Mouse (Mus musculus): ENCODE results near the gene Tubgcp4. TPM values are rescaled to one million over a fixed set of nuclear protein-coding genes. Genes with fewer than 3 reads are reported as not detected.

The Tubgcp4 gene
- polyA plus RNA-seq (2015; fragmentation: Illumina TruSeq; extraction: RNeasy Lipid Tissue Mini Kit (QIAGEN cat#74804); ENCODE audit: low read depth, low replicate concordance), result 28.7 TPM

GRCm38 (mm10) chr2:121170481-121170971 lies at the start of gene Tubgcp4:
Gene Tubgcp4, plus strand, starts transcription at chr2:121170654.

GRCm38 (mm10) chr2:121140018-121140882 lies 30.2 kb upstream of the Tubgcp4 start, which contains the start of the genes Adal and Lcmt2:
Gene Adal, plus strand, starts transcription at chr2:121140428.
Gene Lcmt2, minus strand, starts transcription at chr2:121140653.

GRCm38 (mm10) chr2:121170980-121171742 lies 707 bp downstream of the Tubgcp4 start, which contains the start of gene Zscan29:
Gene Zscan29, minus strand, starts transcription at chr2:121171125.

Other genes starting within 250 kb of the Tubgcp4 start
- 20.8 TPM for gene Ubr1, start 199.9 kb upstream of the Tubgcp4 start, polyA plus RNA-seq (2015; fragmentation: Illumina TruSeq; extraction: RNeasy Lipid Tissue Mini Kit (QIAGEN cat#74804); ENCODE audit: low read depth, low replicate concordance)
- gene Tmem62, start 193.6 kb upstream of the Tubgcp4 start, polyA plus RNA-seq (2015; fragmentation: Illumina TruSeq; extraction: RNeasy Lipid Tissue Mini Kit (QIAGEN cat#74804); ENCODE audit: low read depth, low replicate concordance), result 30.4 TPM
- 84.3 TPM for gene Ccndbp1, start 162.3 kb upstream of the Tubgcp4 start, polyA plus RNA-seq (2015; fragmentation: Illumina TruSeq; extraction: RNeasy Lipid Tissue Mini Kit (QIAGEN cat#74804); ENCODE audit: low read depth, low replicate concordance)
- not detected for gene Epb42, start 133.6 kb upstream of the Tubgcp4 start, polyA plus RNA-seq (2015; fragmentation: Illumina TruSeq; extraction: RNeasy Lipid Tissue Mini Kit (QIAGEN cat#74804); ENCODE audit: low read depth, low replicate concordance)
- not detected for gene Tgm5, start 84.8 kb upstream of the Tubgcp4 start, polyA plus RNA-seq (2015; fragmentation: Illumina TruSeq; extraction: RNeasy Lipid Tissue Mini Kit (QIAGEN cat#74804); ENCODE audit: low read depth, low replicate concordance)
- gene Tgm7, start 60.9 kb upstream of the Tubgcp4 start, polyA plus RNA-seq (2015; fragmentation: Illumina TruSeq; extraction: RNeasy Lipid Tissue Mini Kit (QIAGEN cat#74804); ENCODE audit: low read depth, low replicate concordance), result not detected
- 24.5 TPM for gene Adal, start 30.2 kb upstream of the Tubgcp4 start, polyA plus RNA-seq (2015; fragmentation: Illumina TruSeq; extraction: RNeasy Lipid Tissue Mini Kit (QIAGEN cat#74804); ENCODE audit: low read depth, low replicate concordance)
- 7.3 TPM for gene Lcmt2, start 30.0 kb upstream of the Tubgcp4 start, polyA plus RNA-seq (2015; fragmentation: Illumina TruSeq; extraction: RNeasy Lipid Tissue Mini Kit (QIAGEN cat#74804); ENCODE audit: low read depth, low replicate concordance)
- gene Zscan29, start 471 bp downstream of the Tubgcp4 start, polyA plus RNA-seq (2015; fragmentation: Illumina TruSeq; extraction: RNeasy Lipid Tissue Mini Kit (QIAGEN cat#74804); ENCODE audit: low read depth, low replicate concordance), result 4.7 TPM
- gene Trp53bp1, start 100.8 kb downstream of the Tubgcp4 start, polyA plus RNA-seq (2015; fragmentation: Illumina TruSeq; extraction: RNeasy Lipid Tissue Mini Kit (QIAGEN cat#74804); ENCODE audit: low read depth, low replicate concordance), result 59.2 TPM
- 275 TPM for gene Map1a, start 118.9 kb downstream of the Tubgcp4 start, polyA plus RNA-seq (2015; fragmentation: Illumina TruSeq; extraction: RNeasy Lipid Tissue Mini Kit (QIAGEN cat#74804); ENCODE audit: low read depth, low replicate concordance)
- gene Ppip5k1, start 184.7 kb downstream of the Tubgcp4 start, polyA plus RNA-seq (2015; fragmentation: Illumina TruSeq; extraction: RNeasy Lipid Tissue Mini Kit (QIAGEN cat#74804); ENCODE audit: low read depth, low replicate concordance), result 84.3 TPM
- gene Ckmt1, start 187.1 kb downstream of the Tubgcp4 start, polyA plus RNA-seq (2015; fragmentation: Illumina TruSeq; extraction: RNeasy Lipid Tissue Mini Kit (QIAGEN cat#74804); ENCODE audit: low read depth, low replicate concordance), result 338 TPM
- gene Strc, start 216.5 kb downstream of the Tubgcp4 start, polyA plus RNA-seq (2015; fragmentation: Illumina TruSeq; extraction: RNeasy Lipid Tissue Mini Kit (QIAGEN cat#74804); ENCODE audit: low read depth, low replicate concordance), result 0.31 TPM
- gene Pdia3, start 243.1 kb downstream of the Tubgcp4 start, polyA plus RNA-seq (2015; fragmentation: Illumina TruSeq; extraction: RNeasy Lipid Tissue Mini Kit (QIAGEN cat#74804); ENCODE audit: low read depth, low replicate concordance), result 198 TPM
- gene Catsper2, start 243.1 kb downstream of the Tubgcp4 start, polyA plus RNA-seq (2015; fragmentation: Illumina TruSeq; extraction: RNeasy Lipid Tissue Mini Kit (QIAGEN cat#74804); ENCODE audit: low read depth, low replicate concordance), result 3.2 TPM

Data from brain, adult 10 weeks (tissue).